Mouse (Mus musculus): ENCODE results near the gene Rtn2. TPM values are rescaled to one million over a fixed set of nuclear protein-coding genes. Genes with fewer than 3 reads are reported as not detected.

Rtn2 gene
- polyA plus RNA-seq, 1 experiment from 2014 or later = 16.6 TPM

DNA sequence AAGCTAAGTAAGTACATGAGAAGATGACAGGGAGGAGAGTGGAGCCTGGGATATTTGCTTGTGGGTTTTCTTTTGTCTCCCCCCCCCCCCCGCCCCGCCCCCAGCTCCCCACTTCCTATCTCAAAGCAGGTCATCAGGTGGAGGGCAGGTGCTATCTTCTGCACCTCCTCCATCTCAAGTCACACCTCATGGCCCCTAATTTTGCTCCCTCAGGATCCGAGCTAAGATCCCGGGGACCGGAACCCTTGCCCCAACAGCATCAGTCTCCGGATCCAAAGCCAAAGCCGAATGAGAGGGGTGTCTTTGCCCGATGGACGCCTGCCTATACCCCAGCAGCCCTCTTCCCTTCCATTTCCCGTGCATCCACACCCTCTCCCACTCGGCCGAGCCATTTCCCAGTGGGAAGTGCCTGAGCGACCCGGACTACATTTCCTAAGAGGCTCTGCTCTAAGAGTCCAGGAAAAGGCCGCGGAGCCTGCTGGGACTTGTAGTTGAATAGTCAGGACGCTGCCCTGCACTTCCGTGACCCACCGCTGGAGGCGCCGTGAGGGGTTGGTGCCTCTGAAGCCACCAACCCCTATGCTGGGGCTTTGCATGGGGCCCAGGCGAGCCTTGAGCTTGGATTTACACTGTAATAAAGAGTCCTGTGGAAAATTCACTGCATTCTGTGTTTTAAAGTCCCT lies 13.2 kb downstream of the Rtn2 start:
- WGBS = 14% methylated on average over 22 of the region's 22 CpGs
- Histone ChIP-seq H3K27ac (replicated peaks) (peak overlapping the region; percentile 76), H3K27me3 (replicated peaks; ENCODE audit: low read depth, poor library complexity, severe bottlenecking) (no peaks in the 10 kb centered on the region), H3K4me3 (peak overlapping the region; percentile 55), H3K36me3 (replicated peaks) (no peaks in the 10 kb centered on the region; the same call in 1 of the 2 replicates), H3K4me1 (peaks cover 23% of the 10 kb centered on the region), H3K9me3 (no peaks in the 10 kb centered on the region)
- DNase-seq (ENCODE audit: low spot score) = peak; percentile 96

DNA sequence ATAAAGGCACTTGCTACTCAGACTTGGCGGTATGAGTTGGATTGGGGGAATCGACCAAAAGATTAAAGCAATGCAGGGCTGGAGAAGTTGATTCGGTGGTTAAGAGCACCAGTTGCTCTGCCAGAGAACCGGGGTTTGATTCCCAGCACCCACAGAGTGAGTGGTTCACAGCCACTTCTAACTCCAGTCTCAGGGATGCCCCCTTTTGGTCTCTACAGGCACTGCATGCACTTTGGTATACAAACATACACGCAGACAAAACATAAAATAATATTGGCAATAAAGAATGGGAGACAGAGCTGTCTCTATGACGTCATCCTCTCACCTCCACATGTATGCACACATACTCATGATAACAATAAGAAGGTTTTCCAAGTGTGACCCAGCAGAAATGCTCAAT lies 14.6 kb downstream of the Rtn2 start:
- 88% methylated on average over 6 of the region's 6 CpGs for WGBS
- DNase-seq (ENCODE audit: low spot score) = no peak
- Histone ChIP-seq H3K9me3 (no peaks in the 10 kb centered on the region), H3K27me3 (replicated peaks; ENCODE audit: low read depth, poor library complexity, severe bottlenecking) (peaks cover 8% of the 10 kb centered on the region), H3K4me1 (peaks cover 18% of the 10 kb centered on the region), H3K36me3 (replicated peaks) (no peaks in the 10 kb centered on the region; the same call in 1 of the 2 replicates), H3K4me3 (no peak overlapping the region), H3K27ac (replicated peaks) (no peak overlapping the region)

DNA sequence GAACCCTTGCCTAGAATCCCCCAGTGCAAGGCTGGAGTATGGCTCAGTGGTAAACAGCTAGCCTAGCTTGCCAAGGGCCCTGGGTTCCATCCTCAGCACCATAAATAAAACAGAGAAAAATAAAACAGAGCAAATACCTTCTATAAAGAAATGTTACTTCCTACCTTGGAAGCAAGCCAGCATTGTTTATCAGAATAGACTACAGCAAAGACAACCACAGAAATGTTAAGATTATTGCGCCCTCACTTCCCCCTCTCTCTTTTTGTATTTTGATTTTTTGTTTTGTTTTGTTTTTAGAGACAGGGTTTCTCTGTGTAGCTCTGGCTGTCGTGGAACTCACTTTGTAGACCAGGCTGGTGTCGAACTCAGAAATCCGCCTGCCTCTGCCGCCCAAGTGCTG lies 15.4 kb downstream of the Rtn2 start:
- Histone ChIP-seq H3K27ac (replicated peaks) (no peak overlapping the region), H3K4me3 (no peak overlapping the region), H3K36me3 (replicated peaks) (no peaks in the 10 kb centered on the region; the same call in 1 of the 2 replicates), H3K27me3 (replicated peaks; ENCODE audit: low read depth, poor library complexity, severe bottlenecking) (peaks cover 16% of the 10 kb centered on the region), H3K4me1 (peaks cover 19% of the 10 kb centered on the region), H3K9me3 (no peaks in the 10 kb centered on the region)
- WGBS = 89% methylated on average over 5 of the region's 5 CpGs
- DNase-seq (ENCODE audit: low spot score) = no peak

DNA sequence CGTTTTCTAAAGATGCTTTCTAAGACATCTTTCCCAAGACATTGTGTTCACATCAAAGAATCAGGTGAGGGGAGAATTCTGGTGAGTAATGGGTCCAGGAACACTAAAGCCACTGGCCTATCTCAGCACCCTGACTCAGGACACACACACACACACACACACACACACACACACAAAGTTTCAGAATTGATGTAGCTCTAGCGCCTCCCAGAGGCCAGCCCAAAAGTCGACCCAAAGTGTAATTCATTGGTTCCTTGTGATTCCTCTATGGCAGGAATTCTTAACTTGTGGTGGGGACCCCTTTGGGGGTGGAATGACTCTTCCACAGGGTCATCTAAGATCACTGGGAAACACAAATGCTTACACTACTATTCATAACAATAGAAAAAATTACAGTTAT lies 16.8 kb downstream of the Rtn2 start:
- Histone ChIP-seq H3K27ac (replicated peaks) (no peak overlapping the region), H3K4me1 (peaks cover 28% of the 10 kb centered on the region), H3K9me3 (no peaks in the 10 kb centered on the region), H3K27me3 (replicated peaks; ENCODE audit: low read depth, poor library complexity, severe bottlenecking) (peaks cover 30% of the 10 kb centered on the region), H3K36me3 (replicated peaks) (no peaks in the 10 kb centered on the region), H3K4me3 (no peak overlapping the region)
- WGBS = 22% methylated on average over 3 of the region's 3 CpGs
- DNase-seq (ENCODE audit: low spot score) = peak; percentile 65

DNA sequence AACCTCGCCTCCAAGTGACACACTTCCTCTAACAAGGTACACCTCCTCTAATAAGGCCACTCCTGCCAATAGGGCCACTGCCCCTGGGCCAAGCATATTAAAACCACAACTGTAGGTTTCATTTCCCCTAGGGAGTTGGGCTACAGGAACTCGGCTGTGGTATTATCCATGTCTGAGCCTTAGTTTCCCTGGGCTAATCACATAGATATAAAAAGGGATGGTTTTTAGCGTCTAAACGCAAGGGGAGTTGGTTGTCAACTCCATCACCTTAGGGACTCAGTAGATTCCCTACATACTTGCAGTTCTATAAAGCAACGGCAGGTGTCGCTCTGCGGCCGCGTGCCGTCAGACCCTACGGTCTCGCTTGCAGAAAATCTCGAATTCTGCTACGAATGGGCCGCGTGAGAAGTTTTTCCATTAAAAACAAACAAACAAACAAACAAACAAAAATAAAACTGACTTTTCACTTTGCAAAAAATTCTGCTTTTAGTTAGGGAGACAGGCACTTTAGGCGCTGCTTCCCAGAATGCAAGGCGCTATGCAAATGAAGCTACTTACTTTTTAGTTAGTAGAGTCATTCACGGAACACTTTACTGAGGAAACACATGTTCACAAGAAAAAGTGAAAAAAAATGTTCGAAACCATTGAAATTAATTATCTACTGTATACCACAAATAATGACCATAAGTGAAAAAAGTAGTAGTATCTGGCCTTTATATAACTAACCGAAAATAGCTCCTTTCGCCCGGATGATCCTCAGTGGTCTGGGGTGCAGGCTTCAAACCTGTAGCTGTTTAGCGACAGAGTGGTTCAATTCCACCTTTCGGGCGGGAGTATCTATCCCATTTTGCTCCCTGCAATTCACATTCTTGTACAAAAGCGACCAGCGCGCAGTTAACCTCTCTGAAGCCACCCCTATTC lies 18.3 kb downstream of the Rtn2 start:
- H3K27ac ChIP-seq (replicated peaks) = peak overlapping the region; percentile 48; the same call in 1 of the 2 replicates
- H3K27me3 ChIP-seq (replicated peaks; ENCODE audit: low read depth, poor library complexity, severe bottlenecking) = peaks cover 46% of the 10 kb centered on the region
- no peaks in the 10 kb centered on the region for H3K9me3 ChIP-seq
- peak overlapping the region; percentile 56 for H3K4me3 ChIP-seq
- DNase-seq (ENCODE audit: low spot score) = peak; percentile 78
- no peaks in the 10 kb centered on the region for H3K36me3 ChIP-seq (replicated peaks)
- under 1% methylated on average over 29 of the region's 29 CpGs for WGBS
- peaks cover 35% of the 10 kb centered on the region for H3K4me1 ChIP-seq

DNA sequence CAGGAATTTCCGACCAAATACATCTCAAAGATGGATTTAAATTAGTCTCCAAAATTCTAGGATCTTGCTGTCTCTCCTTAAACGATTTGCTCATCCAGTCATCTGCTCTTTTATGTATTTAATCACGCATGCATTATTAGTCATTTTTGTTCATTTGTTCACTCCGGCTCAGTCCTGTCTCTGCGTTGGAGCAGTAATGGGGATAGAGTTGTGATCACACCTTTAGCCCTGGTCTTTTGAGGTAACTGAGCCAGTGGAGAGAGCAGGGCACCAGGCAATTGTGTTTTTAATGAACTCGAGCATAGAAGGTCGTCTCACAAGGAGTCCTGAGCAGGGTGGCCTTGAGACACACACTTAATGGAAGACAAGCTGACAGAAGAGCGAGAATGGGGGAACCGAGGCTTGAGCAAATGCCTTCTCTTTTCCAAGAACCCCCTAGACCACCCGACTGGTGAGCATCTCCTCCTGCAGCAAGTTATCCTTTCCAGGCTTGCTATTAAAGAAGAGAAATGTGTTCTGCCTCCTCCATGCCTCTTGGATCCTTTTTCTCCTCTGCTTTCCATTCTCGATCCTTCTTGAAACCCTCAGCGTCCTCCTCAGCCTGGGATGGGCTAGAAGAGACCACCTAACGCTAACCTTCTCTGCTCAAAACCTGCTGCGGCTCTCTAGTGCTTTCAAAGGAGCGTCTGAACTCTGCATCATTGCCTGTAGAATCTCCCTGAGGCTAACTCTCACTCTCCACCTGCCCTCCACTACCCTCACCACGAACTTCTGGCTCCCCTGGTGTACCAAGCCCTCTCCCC lies 19.2 kb downstream of the Rtn2 start:
- Histone ChIP-seq H3K36me3 (replicated peaks) (no peaks in the 10 kb centered on the region), H3K9me3 (no peaks in the 10 kb centered on the region), H3K27me3 (replicated peaks; ENCODE audit: low read depth, poor library complexity, severe bottlenecking) (peaks cover 55% of the 10 kb centered on the region), H3K4me1 (peaks cover 35% of the 10 kb centered on the region), H3K27ac (replicated peaks) (no peak overlapping the region), H3K4me3 (peak overlapping the region; percentile 56)
- no peak for DNase-seq (ENCODE audit: low spot score)
- WGBS = 11% methylated on average over 16 of the region's 16 CpGs

DNA sequence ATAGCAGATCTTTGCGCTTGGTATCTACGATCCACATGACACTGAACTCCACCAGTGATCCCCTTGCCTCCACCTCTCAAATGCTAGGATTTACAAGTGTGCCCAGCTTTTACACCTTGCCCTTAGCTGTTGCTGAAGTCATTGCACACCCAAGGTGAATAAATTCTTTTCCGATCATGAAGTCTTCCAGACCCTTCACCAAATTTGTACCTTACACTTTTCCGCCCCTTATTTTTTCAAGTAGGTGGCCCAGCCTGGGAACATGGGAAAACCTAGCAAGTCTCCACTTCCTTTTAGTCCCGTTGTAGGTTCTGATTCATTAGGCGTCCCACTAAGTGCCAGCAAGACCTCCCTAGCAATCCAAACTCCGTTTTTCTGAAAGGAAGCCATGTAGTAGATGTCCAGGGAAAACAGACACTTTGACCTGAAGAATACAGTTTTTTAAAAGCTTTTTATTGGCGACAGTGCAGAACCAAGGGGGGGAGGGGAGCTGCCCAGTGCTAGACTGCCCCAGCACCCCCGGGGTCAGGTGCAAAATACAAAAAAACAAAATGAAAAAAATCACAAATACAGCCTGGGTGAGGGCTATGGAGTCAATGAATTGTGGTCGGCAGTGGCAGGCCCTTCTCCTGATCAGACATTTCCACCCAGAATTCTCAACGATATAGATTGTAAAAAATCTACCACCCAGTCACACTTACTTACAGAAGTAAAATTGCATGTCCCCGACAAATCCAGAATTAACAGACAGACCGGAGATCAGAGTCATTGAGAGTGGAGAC lies 20.0 kb downstream of the Rtn2 start:
- peaks cover 36% of the 10 kb centered on the region for H3K4me1 ChIP-seq
- DNase-seq (ENCODE audit: low spot score) = no peak
- no peak overlapping the region for H3K27ac ChIP-seq (replicated peaks)
- peaks cover 63% of the 10 kb centered on the region for H3K27me3 ChIP-seq (replicated peaks; ENCODE audit: low read depth, poor library complexity, severe bottlenecking)
- no peaks in the 10 kb centered on the region for H3K9me3 ChIP-seq
- no peaks in the 10 kb centered on the region for H3K36me3 ChIP-seq (replicated peaks)
- peak overlapping the region; percentile 56; the same call in 1 of the 2 replicates for H3K4me3 ChIP-seq
- 51% methylated on average over 13 of the region's 13 CpGs for WGBS

DNA sequence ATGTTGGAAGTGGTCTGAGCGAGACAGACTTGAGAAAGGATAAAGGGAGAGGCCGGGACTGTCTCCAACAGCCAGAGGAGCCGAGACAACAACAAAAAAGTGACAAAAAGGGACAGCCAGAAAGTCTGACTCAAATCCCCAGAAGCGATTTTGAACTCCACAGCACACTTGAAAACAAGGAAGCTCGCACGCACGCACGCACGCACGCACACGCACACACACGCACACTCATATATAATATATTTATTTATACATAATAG lies 20.6 kb downstream of the Rtn2 start:
- H3K36me3 ChIP-seq (replicated peaks) = no peaks in the 10 kb centered on the region
- no peak overlapping the region for H3K27ac ChIP-seq (replicated peaks)
- no peak overlapping the region for H3K4me3 ChIP-seq
- peaks cover 67% of the 10 kb centered on the region for H3K27me3 ChIP-seq (replicated peaks; ENCODE audit: low read depth, poor library complexity, severe bottlenecking)
- H3K4me1 ChIP-seq = peaks cover 41% of the 10 kb centered on the region
- H3K9me3 ChIP-seq = no peaks in the 10 kb centered on the region
- 76% methylated on average over 12 of the region's 12 CpGs for WGBS
- no peak for DNase-seq (ENCODE audit: low spot score)

DNA sequence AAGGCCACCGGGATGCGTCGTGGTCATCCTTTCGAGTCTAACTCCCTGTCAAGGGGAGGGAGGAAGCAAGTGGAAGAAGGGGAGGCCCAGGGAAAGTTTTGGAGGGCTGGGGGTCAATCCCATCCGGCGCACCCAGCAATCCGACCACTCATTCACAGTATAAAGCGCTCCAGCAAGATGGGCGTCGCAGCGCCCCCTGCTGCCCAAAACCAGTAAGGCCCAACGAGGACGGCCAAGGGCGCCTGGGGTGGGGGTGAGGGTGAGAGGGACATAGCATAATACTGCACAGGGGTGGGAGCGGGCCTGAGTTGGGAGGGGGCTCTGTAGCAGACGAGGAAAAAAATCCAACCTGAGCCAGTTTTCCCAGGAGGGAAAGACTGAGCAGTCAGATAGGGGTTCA lies 21.3 kb downstream of the Rtn2 start:
- Histone ChIP-seq H3K4me1 (peaks cover 48% of the 10 kb centered on the region), H3K27ac (replicated peaks) (no peak overlapping the region), H3K36me3 (replicated peaks) (no peaks in the 10 kb centered on the region), H3K9me3 (no peaks in the 10 kb centered on the region), H3K27me3 (replicated peaks; ENCODE audit: low read depth, poor library complexity, severe bottlenecking) (peaks cover 67% of the 10 kb centered on the region), H3K4me3 (peak overlapping the region; percentile 52)
- under 1% methylated on average over 16 of the region's 16 CpGs for WGBS
- peak; percentile 90 for DNase-seq (ENCODE audit: low spot score)

DNA sequence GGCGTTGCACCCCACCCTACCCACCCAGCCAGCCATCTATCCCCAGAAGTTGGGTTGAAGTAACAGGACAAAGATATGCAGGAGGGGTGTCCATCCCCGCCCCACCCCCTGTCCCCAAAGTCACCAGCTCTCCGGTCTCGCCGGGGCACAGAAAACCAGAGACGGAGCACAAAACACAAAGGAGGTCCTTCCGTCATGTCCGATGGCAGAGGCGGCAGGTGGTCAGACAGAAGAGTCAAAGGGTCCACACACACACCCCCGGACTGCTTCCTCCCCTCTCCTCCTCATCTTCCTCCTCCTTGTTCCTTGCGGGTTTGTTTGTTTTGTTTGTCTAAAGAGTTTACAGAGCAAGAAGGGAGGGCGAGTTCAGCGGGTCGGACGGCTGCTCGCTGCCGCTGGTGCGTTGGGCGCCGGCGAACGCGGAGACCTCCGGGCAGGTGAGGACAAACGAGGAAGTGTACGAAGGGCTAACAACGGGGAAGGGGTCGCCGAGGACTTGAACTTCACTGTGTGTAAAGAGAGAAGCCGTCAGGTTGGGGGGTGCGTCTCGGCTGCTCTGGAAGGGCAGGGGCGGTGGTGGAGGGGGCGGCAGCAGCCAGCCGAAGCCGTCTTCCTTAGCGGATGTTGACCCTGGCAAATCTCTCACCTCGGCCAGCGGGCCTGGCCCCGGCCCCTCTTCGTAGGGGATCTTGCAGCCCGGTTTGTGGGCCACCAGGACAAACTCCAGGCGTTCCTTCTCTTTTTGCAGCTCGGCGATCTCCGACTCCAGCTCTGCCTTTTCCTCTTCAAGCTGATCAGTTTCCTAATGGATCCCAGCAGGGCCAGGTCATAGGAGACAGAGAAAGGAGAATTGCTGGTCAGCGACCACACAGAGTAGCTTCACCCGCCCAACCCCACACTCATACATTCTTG lies 22.3 kb downstream of the Rtn2 start:
- H3K4me3 ChIP-seq = peak overlapping the region; percentile 52
- H3K27ac ChIP-seq (replicated peaks) = no peak overlapping the region
- WGBS = 3% methylated on average over 47 of the region's 48 CpGs
- peaks cover 56% of the 10 kb centered on the region for H3K4me1 ChIP-seq
- H3K27me3 ChIP-seq (replicated peaks; ENCODE audit: low read depth, poor library complexity, severe bottlenecking) = peaks cover 76% of the 10 kb centered on the region
- H3K36me3 ChIP-seq (replicated peaks) = no peaks in the 10 kb centered on the region
- DNase-seq (ENCODE audit: low spot score) = peak; percentile 35
- H3K9me3 ChIP-seq = no peaks in the 10 kb centered on the region

DNA sequence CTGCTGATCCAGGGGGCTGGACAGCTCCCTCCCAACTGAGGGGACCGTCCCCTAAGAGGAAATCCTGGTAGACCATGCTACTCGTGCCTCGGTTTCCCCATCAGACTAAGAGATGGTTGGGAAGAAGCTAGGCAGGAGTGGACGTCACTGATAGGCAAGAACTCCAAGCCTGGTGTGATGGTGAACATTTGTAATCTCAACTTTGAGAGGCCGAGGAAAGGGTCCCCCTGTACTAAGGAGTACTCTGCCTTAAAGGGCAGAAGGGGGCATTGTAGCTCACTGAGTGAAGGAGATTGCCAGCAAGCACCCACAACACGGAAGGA lies 22.9 kb downstream of the Rtn2 start:
- H3K4me3 ChIP-seq = peak overlapping the region; percentile 52
- peaks cover 61% of the 10 kb centered on the region for H3K4me1 ChIP-seq

More for the DNA sequence above, 22.9 kb downstream of the Rtn2 start:
- no peak for DNase-seq (ENCODE audit: low spot score)
- Histone ChIP-seq H3K27ac (replicated peaks) (no peak overlapping the region), H3K36me3 (replicated peaks) (no peaks in the 10 kb centered on the region), H3K27me3 (replicated peaks; ENCODE audit: low read depth, poor library complexity, severe bottlenecking) (peaks cover 76% of the 10 kb centered on the region), H3K9me3 (no peaks in the 10 kb centered on the region)
- WGBS = 12% methylated on average over 6 of the region's 6 CpGs

Measured in embryonic facial prominence, embryonic 10.5 days (tissue).